Mouse (Mus musculus) gastrocnemius, postnatal 14 days (tissue): ENCODE data around the gene Hgf. TPM values are rescaled to one million over a fixed set of nuclear protein-coding genes. Genes with fewer than 3 reads are reported as not detected.

Experiments used
- total RNA-seq, 2 experiments: library from RNA; stranded (reverse); gene quantifications; 2 replicates each; pipeline ENCODE4 v1.2.3; 2021

Hgf gene
- total RNA-seq, 2 experiments from 2014 or later = 0.82 to 1.3 TPM

Other genes starting within 250 kb of the Hgf start
- not detected for gene Gm28710, start 238.3 kb downstream of the Hgf start, total RNA-seq